Mouse (Mus musculus): ENCODE measurements around the gene Aqp1. TPM values are rescaled to one million over a fixed set of nuclear protein-coding genes. Genes with fewer than 3 reads are reported as not detected.

The Aqp1 gene
- total RNA-seq, 2 experiments from 2014 or later = 0.39 to 0.72 TPM

- no peak overlapping the region for H3K27ac ChIP-seq
- H3K4me3 ChIP-seq = no peak overlapping the region
- TF ChIP-seq CTCF (conservative IDR thresholded peaks at IDR 0.05) = no peak
- no peak for DNase-seq (ENCODE audit: low spot score in 2 of 2)
Observed at GRCm38 (mm10) chr6:55381966-55382365, 45.7 kb downstream of the Aqp1 start.

GRCm38 (mm10) chr6:55383897-55384296 lies 47.7 kb downstream of the Aqp1 start:
- TF ChIP-seq CTCF (conservative IDR thresholded peaks at IDR 0.05) = peak; percentile 91
- H3K4me3 ChIP-seq = no peak overlapping the region
- no peak overlapping the region for H3K27ac ChIP-seq
- DNase-seq (ENCODE audit: low spot score in 2 of 2) = peak in 1 of 2 experiments; percentile 68

- DNase-seq (ENCODE audit: low spot score in 2 of 2) = no peak
- H3K4me3 ChIP-seq = no peak overlapping the region
- no peak; the same call in 1 of the 2 replicates for TF ChIP-seq CTCF (conservative IDR thresholded peaks at IDR 0.05)
- H3K27ac ChIP-seq = no peak overlapping the region
Observed at GRCm38 (mm10) chr6:55384356-55384951, 48.2 kb downstream of the Aqp1 start.

GRCm38 (mm10) chr6:55388546-55389169 lies 52.4 kb downstream of the Aqp1 start:
- H3K4me3 ChIP-seq = no peak overlapping the region
- TF ChIP-seq CTCF (conservative IDR thresholded peaks at IDR 0.05) = no peak
- DNase-seq (ENCODE audit: low spot score in 2 of 2) = peak in 1 of 2 experiments; percentile 41
- peak overlapping the region; percentile 46; the same call in 1 of the 2 replicates for H3K27ac ChIP-seq

GRCm38 (mm10) chr6:55389321-55389720 lies 53.1 kb downstream of the Aqp1 start:
- no peak for DNase-seq (ENCODE audit: low spot score in 2 of 2)
- no peak overlapping the region for H3K27ac ChIP-seq
- no peak for TF ChIP-seq CTCF (conservative IDR thresholded peaks at IDR 0.05)
- H3K4me3 ChIP-seq = no peak overlapping the region

- no peak for TF ChIP-seq CTCF (conservative IDR thresholded peaks at IDR 0.05)
- DNase-seq (ENCODE audit: low spot score in 2 of 2) = no peak
- Histone ChIP-seq H3K27ac (peak overlapping the region; percentile 49; the same call in 1 of the 2 replicates), H3K4me3 (no peak overlapping the region)
Observed at GRCm38 (mm10) chr6:55391814-55392213, 55.6 kb downstream of the Aqp1 start.

- peak; percentile 88 for TF ChIP-seq CTCF (conservative IDR thresholded peaks at IDR 0.05)
- Histone ChIP-seq H3K4me3 (no peak overlapping the region), H3K27ac (peak overlapping the region; percentile 49; the same call in 1 of the 2 replicates)
- peak; percentile 67 to 85 for DNase-seq (ENCODE audit: low spot score in 2 of 2)
Observed at GRCm38 (mm10) chr6:55392453-55392852, 56.2 kb downstream of the Aqp1 start.

- peak; percentile 80 to 86 for DNase-seq (ENCODE audit: low spot score in 2 of 2)
- Histone ChIP-seq H3K27ac (peak overlapping the region; percentile 93), H3K4me3 (no peak overlapping the region)
- TF ChIP-seq CTCF (conservative IDR thresholded peaks at IDR 0.05) = no peak
Observed at GRCm38 (mm10) chr6:55394854-55395253, 58.6 kb downstream of the Aqp1 start.

GRCm38 (mm10) chr6:55396176-55396575 lies 59.9 kb downstream of the Aqp1 start:
- peak in 1 of 2 experiments; percentile 52 for DNase-seq (ENCODE audit: low spot score in 2 of 2)
- peak; percentile 69 for TF ChIP-seq CTCF (conservative IDR thresholded peaks at IDR 0.05)
- H3K27ac ChIP-seq = peak overlapping the region; percentile 93
- H3K4me3 ChIP-seq = peak overlapping the region; percentile 17; the same call in 1 of the 2 replicates

- TF ChIP-seq CTCF (conservative IDR thresholded peaks at IDR 0.05) = no peak
- peak overlapping the region; percentile 93 for H3K27ac ChIP-seq
- peak; percentile 71 to 79 for DNase-seq (ENCODE audit: low spot score in 2 of 2)
- H3K4me3 ChIP-seq = peak overlapping the region; percentile 17; the same call in 1 of the 2 replicates
Observed at GRCm38 (mm10) chr6:55396622-55397041, 60.4 kb downstream of the Aqp1 start.

Small RNAs within 50 kb of the gene (microRNA-seq; reads per million reads assigned to microRNA genes)
- 0 reads per million in 2 experiments for gene Gm25458

Other genes starting within 250 kb of the Aqp1 start
- 1 to 10 TPM; 2.8 to 4.2 TPM for gene Crhr2, start 203.4 kb upstream of the Aqp1 start, total RNA-seq (2021)
- 1 to 10 TPM; 1.5 to 1.8 TPM for gene Inmt, start 161.4 kb upstream of the Aqp1 start, total RNA-seq (2021)
- gene Mindy4, start 133.0 kb upstream of the Aqp1 start, total RNA-seq (2021) = 10 to 100 TPM; 13.0 to 14.5 TPM
- gene Ghrhr, start 39.9 kb downstream of the Aqp1 start, total RNA-seq (2021) = not detected
- gene Adcyap1r1, start 115.5 kb downstream of the Aqp1 start, total RNA-seq (2021) = 100 to 1,000 TPM; 146 to 148 TPM